Mouse (Mus musculus): ENCODE measurements around the gene Hectd1.

Gene Hectd1

GRCm38 (mm10) chr12:51851155-51851554 is 21.8 kb upstream of the Hectd1 start:
- TF ChIP-seq GATA4 (IDR thresholded peaks at IDR 0.05; ENCODE audit: insufficient replicate concordance, low read length), result no peak

- TF ChIP-seq GATA4 (IDR thresholded peaks at IDR 0.05; ENCODE audit: insufficient replicate concordance, low read length), result no peak
Observed at GRCm38 (mm10) chr12:51850339-51850738, 21.0 kb upstream of the Hectd1 start.

DNA sequence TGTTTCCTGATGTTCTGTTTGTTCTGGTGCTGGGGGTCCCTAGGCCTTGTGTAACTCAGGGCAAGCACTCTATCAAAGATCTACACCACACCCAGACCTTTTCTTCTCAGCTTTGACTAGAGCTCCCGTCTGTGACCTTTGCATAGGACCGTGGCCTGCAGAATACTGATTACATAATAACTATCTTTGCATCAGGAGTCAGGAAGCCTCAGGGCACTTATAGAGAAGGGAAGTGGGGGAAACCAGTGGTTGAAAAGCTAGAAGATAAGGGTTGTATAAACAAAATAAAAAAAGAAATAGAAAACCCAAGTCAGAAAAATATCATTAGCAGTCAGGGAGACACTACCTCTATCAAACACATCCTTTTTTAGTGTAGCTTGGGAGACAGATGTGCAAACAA is 20.6 kb upstream of the Hectd1 start:
- TF ChIP-seq GATA4 (IDR thresholded peaks at IDR 0.05; ENCODE audit: insufficient replicate concordance, low read length), result no peak

DNA sequence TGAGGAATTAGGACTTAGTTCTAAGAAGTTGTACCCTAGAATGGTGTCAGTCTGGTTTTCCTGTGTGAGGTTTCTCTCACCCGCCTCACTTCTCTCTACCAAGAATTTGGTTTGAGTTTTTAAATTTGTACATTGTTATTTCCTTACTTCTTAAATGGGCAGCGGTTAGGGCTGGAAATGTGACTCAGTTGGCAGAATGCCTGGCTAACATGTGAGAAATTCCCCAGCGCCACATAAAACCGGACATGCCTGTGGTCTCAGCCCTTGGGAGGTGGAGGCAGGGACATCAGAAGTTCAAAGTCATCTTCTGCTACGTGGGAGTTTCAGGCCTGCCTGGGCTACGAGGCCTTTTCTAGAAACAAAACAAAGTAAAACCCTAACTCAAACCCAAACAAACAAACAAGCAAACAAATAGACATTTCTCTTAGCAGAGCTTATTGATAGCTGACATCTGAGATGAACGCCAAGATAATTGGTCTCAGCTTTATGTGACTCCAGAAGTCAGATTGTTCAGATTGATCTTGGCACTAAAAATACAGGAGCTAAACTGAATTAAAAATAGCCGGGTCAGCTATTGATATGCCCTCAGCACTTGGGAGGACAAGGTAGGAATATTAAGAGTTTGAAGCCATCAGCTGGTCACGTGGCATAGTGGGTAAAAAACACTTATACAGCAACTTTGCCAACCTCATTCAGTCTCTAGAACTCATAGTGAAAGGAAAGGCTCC is 18.8 kb upstream of the Hectd1 start:
- TF ChIP-seq GATA4 (IDR thresholded peaks at IDR 0.05; ENCODE audit: insufficient replicate concordance, low read length), result no peak

GRCm38 (mm10) chr12:51845261-51845660 is 15.9 kb upstream of the Hectd1 start:
- no peak; the same call in 1 of the 2 replicates for TF ChIP-seq GATA4 (IDR thresholded peaks at IDR 0.05; ENCODE audit: insufficient replicate concordance, low read length)

- peak; percentile 77 for TF ChIP-seq GATA4 (IDR thresholded peaks at IDR 0.05; ENCODE audit: insufficient replicate concordance, low read length)
Observed at GRCm38 (mm10) chr12:51844771-51845256, 15.5 kb upstream of the Hectd1 start.

DNA sequence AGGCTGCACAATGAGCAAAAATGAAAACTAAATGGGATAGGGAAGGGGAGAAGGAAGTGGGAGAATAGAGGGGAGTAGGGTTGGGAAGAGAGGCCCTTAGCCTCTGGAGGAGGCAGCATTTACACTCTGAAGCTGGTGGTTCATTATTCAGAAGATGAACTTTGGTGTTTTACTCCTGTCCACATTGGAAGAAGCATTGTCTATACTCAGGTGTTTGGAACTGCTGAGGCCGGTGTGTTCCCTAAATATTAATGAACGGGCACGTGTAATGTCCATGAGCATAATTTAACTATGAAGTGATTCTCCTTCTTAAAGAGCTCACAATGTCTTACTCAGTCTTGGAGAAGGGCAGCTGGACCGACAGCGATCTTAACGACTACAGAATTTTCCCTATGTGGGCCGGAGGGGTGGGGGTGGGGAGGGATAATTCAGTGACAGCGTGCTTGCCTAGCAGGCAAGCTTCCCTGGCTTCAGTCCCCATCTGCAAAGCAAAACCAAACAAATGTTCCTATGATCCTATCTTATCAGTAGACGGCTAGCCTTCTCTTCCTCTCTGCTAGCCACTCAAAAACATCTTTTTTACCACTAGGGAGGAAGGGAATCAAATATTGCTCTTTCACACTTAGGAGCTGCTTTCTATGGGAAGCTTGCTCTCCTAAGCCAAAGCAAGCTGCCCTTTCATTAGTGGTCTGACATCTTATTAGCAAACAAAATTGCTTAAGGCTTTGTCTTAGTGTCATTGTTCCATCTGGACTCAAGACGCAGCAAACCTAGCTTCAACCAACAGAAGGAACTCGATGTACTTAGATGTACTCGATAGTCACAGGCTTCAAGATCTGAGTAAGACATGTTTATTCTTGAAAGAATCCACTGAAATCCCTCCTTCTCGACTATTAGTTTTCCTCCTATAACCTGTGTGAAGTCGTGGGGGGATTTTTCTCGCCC is 14.5 kb upstream of the Hectd1 start:
- TF ChIP-seq GATA4 (IDR thresholded peaks at IDR 0.05; ENCODE audit: insufficient replicate concordance, low read length), result no peak

DNA sequence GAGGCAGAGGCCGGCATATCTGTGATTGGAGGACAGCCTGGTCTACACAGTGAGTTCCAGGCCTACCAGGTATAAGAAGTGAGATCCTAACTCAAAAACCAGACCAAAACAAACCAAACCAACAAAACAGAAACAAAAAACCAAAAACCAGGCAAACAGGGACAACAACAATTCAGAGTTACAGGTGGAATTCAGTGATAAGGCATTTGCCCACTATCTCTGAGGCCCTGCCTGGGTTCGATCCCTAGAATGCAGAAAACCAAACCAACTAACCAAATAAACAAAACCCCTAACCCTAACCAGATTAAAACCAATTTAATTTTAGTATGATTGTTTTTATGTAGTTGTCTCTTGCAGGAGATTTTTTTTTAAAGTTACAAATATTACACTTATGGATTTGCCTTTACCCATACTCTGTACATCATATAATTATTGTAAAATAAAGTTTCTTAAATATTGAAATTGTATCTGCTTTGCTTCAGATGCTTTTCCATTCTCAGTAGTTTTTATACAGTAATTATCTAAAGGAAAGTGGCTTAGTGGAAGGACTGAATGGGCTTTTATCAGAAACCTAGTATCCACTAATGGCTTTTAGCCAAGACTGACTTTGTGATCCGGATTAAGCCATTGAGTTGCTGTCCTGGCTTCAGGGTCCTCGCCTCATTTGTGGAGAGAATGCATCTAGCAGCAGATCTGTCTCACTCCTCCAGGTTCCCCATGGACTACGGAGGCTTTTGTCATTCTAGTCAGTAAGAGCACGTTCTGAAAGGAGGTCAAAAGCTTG is 12.9 kb upstream of the Hectd1 start:
- no peak for TF ChIP-seq GATA4 (IDR thresholded peaks at IDR 0.05; ENCODE audit: insufficient replicate concordance, low read length)

GRCm38 (mm10) chr12:51839856-51840255 is 10.5 kb upstream of the Hectd1 start:
- no peak for TF ChIP-seq GATA4 (IDR thresholded peaks at IDR 0.05; ENCODE audit: insufficient replicate concordance, low read length)

- no peak for TF ChIP-seq GATA4 (IDR thresholded peaks at IDR 0.05; ENCODE audit: insufficient replicate concordance, low read length)
Observed at GRCm38 (mm10) chr12:51835219-51835618, 5.9 kb upstream of the Hectd1 start.

- no peak for TF ChIP-seq GATA4 (IDR thresholded peaks at IDR 0.05; ENCODE audit: insufficient replicate concordance, low read length)
Observed at GRCm38 (mm10) chr12:51831931-51832330, 2.6 kb upstream of the Hectd1 start.

DNA sequence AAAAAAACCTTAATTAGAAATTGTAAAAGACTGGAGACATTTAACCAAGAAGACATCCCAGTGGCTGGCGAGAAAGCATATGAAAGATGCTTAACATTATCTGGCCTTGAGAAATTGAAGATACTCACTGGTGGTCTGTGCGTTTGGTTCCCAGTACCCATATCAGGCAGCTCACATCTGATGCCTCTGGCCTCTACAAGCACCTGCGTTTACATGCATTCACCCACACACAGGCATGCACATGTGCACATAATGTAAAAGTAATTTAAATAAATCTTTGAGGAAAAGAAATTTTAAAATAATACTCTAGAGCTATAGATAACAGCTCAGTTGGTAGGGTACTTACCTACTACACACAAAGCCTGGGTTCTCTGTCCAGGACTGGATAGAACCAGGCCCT is 2.0 kb upstream of the Hectd1 start:
- no peak for TF ChIP-seq GATA4 (IDR thresholded peaks at IDR 0.05; ENCODE audit: insufficient replicate concordance, low read length)

DNA sequence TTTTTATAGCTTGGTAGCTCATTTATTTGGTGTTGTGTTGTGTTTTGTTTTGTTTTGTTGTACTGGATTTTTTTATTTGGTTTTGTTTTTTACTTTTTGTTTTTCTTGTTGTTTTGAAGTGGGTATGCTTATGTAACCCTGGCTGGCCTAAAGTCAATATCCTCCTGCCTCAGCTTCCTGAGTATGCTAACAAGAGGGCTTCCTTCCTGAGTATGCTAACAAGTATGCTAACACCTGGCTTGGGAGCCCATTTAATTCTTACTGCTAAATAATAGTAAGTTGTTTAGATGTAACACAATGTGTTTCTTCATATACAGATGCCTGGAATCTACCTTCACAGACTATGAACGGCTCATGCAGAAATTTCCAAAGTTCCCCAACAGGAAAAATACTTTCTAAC is 1.3 kb upstream of the Hectd1 start:
- TF ChIP-seq GATA4 (IDR thresholded peaks at IDR 0.05; ENCODE audit: insufficient replicate concordance, low read length), result no peak

- TF ChIP-seq GATA4 (IDR thresholded peaks at IDR 0.05; ENCODE audit: insufficient replicate concordance, low read length), result no peak
Observed at GRCm38 (mm10) chr12:51830077-51830402, 704 bp upstream of the Hectd1 start.

DNA sequence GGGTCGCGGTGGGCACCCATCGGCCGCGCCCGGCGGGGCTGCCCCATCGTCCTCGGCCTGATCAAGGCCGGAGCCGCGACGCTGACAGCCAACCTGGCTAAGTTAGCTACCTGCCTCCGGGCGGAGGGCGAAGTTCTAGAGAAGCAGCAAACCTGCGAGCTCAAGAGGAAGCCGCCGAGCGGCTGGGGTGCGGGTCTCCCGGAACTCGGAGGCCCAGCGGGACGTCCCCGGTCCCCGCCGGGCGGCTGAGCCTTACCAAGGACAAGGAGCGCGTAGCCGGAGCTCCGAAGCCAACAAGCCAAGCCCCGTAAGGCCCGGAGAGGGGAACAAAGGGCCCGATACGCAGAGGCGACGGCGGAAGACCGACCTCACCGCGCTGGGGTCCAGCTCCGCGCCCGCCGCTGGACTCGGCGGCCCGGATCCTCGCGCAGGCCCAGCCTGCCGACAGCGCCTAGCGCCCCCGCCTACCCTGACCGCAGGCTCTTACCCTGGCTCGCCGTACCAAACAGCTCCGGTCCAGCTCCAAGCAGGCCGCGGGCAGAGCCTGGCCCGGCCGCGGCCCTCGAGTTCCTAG is 533 bp downstream of the Hectd1 start:
- TF ChIP-seq GATA4 (IDR thresholded peaks at IDR 0.05; ENCODE audit: insufficient replicate concordance, low read length), result no peak
